Mouse (Mus musculus) heart, embryonic 10.5 days (tissue): ENCODE measurements at regions not wholly inside any gene's neighbourhood (a gene's known extent, or its start where the extent isn't known, plus 50 kb on each side); places are given as distances from the start of the nearest gene placed in this dataset.
A peak's percentile ranks its signal among the peaks of the same experiment; 100 is the strongest.

ENCODE experiments used
- DNase-seq: peaks from one replicate; pipeline ENCODE4 v3.0.0-alpha.2; 2017; ENCODE audit warnings: low spot score
- H3K27ac ChIP-seq: fragments of 300-500 bp; sonication (generic); 2 replicates; pipeline ENCODE4 v1.5.1; 2016; ENCODE audit warnings: mild to moderate bottlenecking
- H3K27me3 ChIP-seq: fragments of 300-500 bp; sonication (generic); 2 replicates; pipeline ENCODE4 v1.6.1; 2016; ENCODE audit warnings: mild to moderate bottlenecking; ENCODE audit not compliant: poor library complexity, insufficient read depth, severe bottlenecking
- H3K36me3 ChIP-seq: fragments of 300-500 bp; sonication (generic); 2 replicates; pipeline ENCODE4 v1.6.1; 2016; ENCODE audit warnings: mild to moderate bottlenecking, moderate library complexity
- H3K4me1 ChIP-seq: fragments of 300-500 bp; sonication (generic); 2 replicates; pipeline ENCODE4 v1.6.1; 2016; ENCODE audit warnings: mild to moderate bottlenecking
- H3K4me3 ChIP-seq: fragments of 300-500 bp; sonication (generic); 2 replicates; pipeline ENCODE4 v1.5.1; 2016; ENCODE audit warnings: mild to moderate bottlenecking, moderate library complexity
- H3K9me3 ChIP-seq: fragments of 300-500 bp; sonication (generic); 2 replicates; pipeline ENCODE4 v1.6.1; 2016; ENCODE audit warnings: mild to moderate bottlenecking, moderate library complexity
- WGBS: fragments of 180-500 bp; shearing (Covaris S2); methylation state at CpG from one replicate; pipeline ENCODE4 v1.1.7; 2016; 5-methylcytosine and 5-hydroxymethylcytosine counted together

DNA sequence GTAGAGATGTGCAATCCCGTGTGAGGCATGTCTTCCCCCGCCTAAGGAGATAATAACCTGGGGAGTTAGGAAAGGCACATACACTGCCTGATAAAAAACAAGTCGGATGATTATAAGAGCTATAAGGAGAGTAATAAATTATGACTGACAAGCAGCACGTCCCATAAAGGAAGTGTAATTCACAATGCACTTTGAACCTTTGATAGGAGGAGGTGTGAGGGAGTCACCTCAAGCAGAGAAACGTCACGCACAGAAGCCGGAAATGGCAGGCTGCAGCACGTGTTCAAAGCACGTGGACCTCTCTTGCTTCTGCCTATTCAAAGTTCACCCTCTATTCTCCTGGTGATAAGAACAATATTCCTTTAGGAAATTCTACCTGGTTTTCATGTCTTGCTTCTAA, 154.4 kb upstream of the Dyrk2 start:
- no peak overlapping the region for H3K4me3 ChIP-seq
- WGBS: 64% methylated on average over 9 of the region's 9 CpGs
- no peaks in the 10 kb centered on the region for H3K9me3 ChIP-seq
- no peak for DNase-seq
- no peak overlapping the region for H3K27ac ChIP-seq
- H3K4me1 ChIP-seq: peaks cover 30% of the 10 kb centered on the region
- no peaks in the 10 kb centered on the region for H3K27me3 ChIP-seq
- H3K36me3 ChIP-seq: no peaks in the 10 kb centered on the region

DNA sequence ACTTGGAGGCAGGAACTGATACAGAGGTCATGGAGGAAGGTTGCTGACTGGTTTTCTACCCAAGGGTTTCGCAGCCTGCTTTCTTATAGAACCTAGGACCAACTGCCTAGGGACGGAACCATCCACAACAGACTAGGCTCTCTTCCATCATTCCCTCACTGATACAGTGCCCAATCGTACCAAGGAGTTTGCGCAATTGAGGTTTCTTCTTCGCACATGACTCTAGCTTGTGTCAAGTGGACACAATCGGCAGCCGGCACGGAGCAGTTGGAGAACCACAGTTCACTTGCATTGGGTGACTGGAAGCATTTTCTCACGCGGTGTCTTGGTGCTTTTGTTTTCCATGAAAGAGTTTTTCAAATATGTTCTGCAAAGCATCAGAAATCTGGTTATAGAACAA, 149.1 kb upstream of the Dyrk2 start:
- WGBS: 92% methylated on average over 10 of the region's 10 CpGs
- no peaks in the 10 kb centered on the region for H3K36me3 ChIP-seq
- no peak overlapping the region for H3K4me3 ChIP-seq
- no peak for DNase-seq
- H3K27ac ChIP-seq: no peak overlapping the region
- H3K9me3 ChIP-seq: no peaks in the 10 kb centered on the region
- H3K4me1 ChIP-seq: peaks cover 6% of the 10 kb centered on the region; the same call in 1 of the 2 replicates
- H3K27me3 ChIP-seq: no peaks in the 10 kb centered on the region

DNA sequence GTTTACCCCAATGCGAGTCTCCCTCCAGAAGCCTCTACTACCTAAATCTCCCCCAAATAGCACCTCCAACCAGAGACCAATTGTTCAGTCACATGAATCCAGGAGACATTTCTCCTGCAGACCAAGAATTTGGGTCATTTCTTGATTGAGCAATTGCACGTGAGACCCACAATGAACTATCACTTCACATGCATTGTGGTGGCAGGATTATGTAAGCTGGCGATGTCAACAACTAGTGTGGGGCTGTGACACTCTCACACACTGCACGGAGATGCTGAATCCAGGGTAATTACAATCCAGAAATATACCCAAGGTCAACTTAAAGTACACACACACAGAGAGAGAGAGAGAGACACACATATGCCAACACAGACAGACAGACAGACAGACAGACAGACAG, 148.5 kb upstream of the Dyrk2 start:
- Histone ChIP-seq H3K9me3 (no peaks in the 10 kb centered on the region), H3K4me1 (peaks cover 11% of the 10 kb centered on the region; the same call in 1 of the 2 replicates), H3K36me3 (no peaks in the 10 kb centered on the region), H3K4me3 (no peak overlapping the region), H3K27me3 (no peaks in the 10 kb centered on the region), H3K27ac (no peak overlapping the region)
- WGBS: 90% methylated on average over 4 of the region's 4 CpGs
- DNase-seq: no peak

DNA sequence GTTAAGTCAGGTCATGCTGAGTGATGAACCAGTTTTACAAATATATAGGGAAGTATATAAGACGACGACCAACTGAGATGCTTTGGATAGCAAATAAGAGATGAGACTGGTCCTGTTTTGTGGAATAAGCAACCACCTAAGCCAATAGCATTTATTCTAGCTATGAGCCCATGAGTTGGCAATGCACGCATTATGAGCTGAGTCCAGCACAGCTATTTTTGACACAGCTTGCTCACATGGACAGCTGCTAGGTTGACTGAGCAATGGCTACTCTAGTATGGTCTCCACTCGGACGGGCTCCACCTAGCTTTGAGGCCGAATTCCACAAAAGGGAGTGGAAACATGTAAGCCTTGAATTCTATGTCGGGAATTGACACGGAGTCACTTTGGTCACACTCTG, 146.1 kb upstream of the Dyrk2 start:
- Histone ChIP-seq H3K27ac (no peak overlapping the region), H3K9me3 (no peaks in the 10 kb centered on the region), H3K36me3 (no peaks in the 10 kb centered on the region), H3K4me1 (peaks cover 15% of the 10 kb centered on the region; the same call in 1 of the 2 replicates), H3K4me3 (no peak overlapping the region), H3K27me3 (no peaks in the 10 kb centered on the region)
- 86% methylated on average over 8 of the region's 8 CpGs for WGBS
- DNase-seq: no peak

DNA sequence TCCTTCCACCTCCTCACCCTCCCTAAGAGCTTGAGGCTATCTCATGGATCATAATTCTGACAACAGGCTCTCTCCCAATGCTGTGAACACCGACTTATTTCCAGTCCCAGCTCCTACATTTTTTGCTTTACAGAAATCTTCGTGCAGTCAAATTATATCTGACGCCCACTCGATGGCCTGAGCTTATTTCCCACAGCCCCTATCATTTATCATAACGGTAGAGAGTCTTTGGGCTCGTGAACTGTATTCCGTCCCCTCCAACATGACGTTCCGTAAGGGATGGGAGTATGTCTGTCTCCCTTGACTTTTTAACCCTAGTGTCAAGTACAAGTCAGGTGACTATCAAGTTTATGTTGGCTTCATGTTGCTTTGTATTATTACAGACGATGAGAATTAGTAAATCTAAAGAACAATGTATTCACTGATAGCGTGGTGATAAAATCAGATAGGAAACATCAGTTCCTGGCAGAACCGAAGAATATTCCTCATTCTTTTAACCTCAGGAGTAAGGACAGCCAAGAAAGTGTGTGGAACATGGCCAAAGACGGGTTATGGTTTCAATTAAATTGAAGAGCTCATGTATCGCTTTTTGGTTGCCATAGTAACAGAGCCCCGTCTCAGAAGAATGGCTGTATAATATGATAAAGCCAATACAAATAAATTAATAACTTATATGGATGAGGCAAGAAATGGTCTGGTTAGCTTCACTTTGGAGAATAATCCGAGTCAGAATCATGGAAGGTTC, 145.5 kb upstream of the Dyrk2 start:
- no peaks in the 10 kb centered on the region for H3K27me3 ChIP-seq
- no peaks in the 10 kb centered on the region for H3K36me3 ChIP-seq
- 88% methylated on average over 16 of the region's 16 CpGs for WGBS
- no peak for DNase-seq
- H3K4me3 ChIP-seq: no peak overlapping the region
- no peaks in the 10 kb centered on the region for H3K9me3 ChIP-seq
- peaks cover 19% of the 10 kb centered on the region; the same call in 1 of the 2 replicates for H3K4me1 ChIP-seq
- H3K27ac ChIP-seq: no peak overlapping the region

DNA sequence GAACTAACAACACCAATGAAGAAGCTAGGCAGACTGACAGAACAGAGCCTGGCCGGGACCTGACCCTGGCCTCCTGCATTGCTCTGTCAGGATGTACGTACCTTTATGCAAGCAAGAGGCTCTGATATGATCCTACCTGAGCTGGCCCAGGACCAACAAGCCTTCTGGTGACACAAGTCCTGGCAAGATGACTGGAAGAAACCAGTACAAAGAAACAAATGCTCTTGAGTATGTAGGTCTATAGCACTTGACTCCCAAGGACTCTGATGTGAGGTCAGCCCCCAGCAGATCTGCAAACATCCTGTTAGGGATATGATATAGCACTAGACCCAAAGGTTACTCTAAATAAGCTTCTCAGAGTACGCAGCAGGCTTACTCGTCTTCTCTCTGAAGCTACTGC, 144.7 kb upstream of the Dyrk2 start:
- H3K36me3 ChIP-seq: no peaks in the 10 kb centered on the region
- no peak overlapping the region for H3K4me3 ChIP-seq
- no peaks in the 10 kb centered on the region for H3K9me3 ChIP-seq
- no peaks in the 10 kb centered on the region for H3K27me3 ChIP-seq
- no peak overlapping the region for H3K27ac ChIP-seq
- DNase-seq: no peak
- peaks cover 19% of the 10 kb centered on the region; the same call in 1 of the 2 replicates for H3K4me1 ChIP-seq
- 91% methylated on average over 4 of the region's 4 CpGs for WGBS

DNA sequence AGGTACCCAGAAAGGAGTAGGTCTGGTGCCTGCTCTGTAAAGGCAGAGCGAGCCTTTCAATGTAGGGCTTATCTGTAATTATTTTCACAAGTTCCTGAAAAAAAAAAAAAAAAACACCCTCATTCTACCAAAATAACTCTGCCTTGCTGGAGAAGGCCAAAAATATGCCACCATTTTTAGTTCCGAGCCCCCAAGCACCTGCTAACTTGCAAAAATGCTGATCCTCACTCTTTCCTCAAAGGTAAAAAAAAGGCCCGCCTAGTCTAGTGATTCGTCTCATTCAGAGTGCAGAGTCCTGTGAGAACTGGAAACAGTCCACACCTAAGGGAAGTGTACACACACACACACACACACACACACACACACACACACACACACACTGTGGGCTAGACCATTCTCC, 143.7 kb upstream of the Dyrk2 start:
- Histone ChIP-seq H3K9me3 (no peaks in the 10 kb centered on the region), H3K4me1 (peaks cover 19% of the 10 kb centered on the region; the same call in 1 of the 2 replicates), H3K36me3 (no peaks in the 10 kb centered on the region), H3K27me3 (no peaks in the 10 kb centered on the region), H3K27ac (0 out of 2 replicates have a peak overlapping the region, but pooled peaks have one; percentile 10), H3K4me3 (no peak overlapping the region)
- 60% methylated on average over 4 of the region's 4 CpGs for WGBS
- no peak for DNase-seq

DNA sequence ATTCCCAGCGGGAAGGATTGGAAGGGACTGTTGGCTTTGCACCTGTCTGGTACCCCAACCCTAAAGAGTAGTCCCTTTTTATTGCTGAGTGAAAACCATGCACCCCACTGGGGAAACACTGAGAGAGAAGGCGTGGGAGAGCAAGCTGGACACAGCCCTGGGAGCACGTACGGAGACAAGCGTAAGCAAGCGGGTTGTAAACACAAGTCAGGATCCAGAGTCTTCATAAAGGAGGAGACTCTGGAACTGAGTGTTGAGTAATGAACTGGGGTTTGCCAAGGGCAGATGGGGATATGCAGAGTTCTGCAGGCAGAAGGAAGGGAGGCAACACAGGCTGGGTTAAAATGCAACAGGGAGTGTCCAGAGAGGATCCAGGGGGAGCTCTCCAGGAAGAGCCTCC, 141.5 kb upstream of the Dyrk2 start:
- no peaks in the 10 kb centered on the region for H3K9me3 ChIP-seq
- no peak overlapping the region for H3K27ac ChIP-seq
- no peak overlapping the region for H3K4me3 ChIP-seq
- no peak for DNase-seq
- WGBS: 87% methylated on average over 6 of the region's 6 CpGs
- peaks cover 19% of the 10 kb centered on the region; the same call in 1 of the 2 replicates for H3K4me1 ChIP-seq
- no peaks in the 10 kb centered on the region for H3K27me3 ChIP-seq
- H3K36me3 ChIP-seq: no peaks in the 10 kb centered on the region

DNA sequence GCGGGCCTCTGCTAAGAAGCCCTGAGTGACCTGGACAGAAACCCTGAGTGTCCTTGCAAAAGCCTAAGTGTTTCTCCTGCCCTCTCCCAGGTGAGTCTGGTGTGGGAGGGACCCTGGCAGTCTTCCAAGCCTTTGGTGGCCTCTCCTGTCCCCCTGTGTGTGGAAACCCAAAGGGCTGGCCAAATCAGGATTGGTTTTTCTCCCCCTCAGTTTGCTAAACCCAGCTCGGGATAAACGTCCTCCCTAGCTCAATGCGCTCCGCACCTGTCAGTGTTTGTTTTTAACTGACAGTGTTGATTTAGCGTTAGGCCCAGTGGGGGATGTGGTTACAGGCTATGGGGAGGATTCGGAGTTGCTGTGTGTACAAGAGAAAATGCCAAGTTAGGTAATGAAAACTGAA, 140.9 kb upstream of the Dyrk2 start:
- DNase-seq: no peak
- no peaks in the 10 kb centered on the region for H3K27me3 ChIP-seq
- no peaks in the 10 kb centered on the region for H3K36me3 ChIP-seq
- H3K4me1 ChIP-seq: peaks cover 19% of the 10 kb centered on the region; the same call in 1 of the 2 replicates
- no peak overlapping the region for H3K4me3 ChIP-seq
- no peaks in the 10 kb centered on the region for H3K9me3 ChIP-seq
- 37% methylated on average over 7 of the region's 7 CpGs for WGBS
- no peak overlapping the region for H3K27ac ChIP-seq

DNA sequence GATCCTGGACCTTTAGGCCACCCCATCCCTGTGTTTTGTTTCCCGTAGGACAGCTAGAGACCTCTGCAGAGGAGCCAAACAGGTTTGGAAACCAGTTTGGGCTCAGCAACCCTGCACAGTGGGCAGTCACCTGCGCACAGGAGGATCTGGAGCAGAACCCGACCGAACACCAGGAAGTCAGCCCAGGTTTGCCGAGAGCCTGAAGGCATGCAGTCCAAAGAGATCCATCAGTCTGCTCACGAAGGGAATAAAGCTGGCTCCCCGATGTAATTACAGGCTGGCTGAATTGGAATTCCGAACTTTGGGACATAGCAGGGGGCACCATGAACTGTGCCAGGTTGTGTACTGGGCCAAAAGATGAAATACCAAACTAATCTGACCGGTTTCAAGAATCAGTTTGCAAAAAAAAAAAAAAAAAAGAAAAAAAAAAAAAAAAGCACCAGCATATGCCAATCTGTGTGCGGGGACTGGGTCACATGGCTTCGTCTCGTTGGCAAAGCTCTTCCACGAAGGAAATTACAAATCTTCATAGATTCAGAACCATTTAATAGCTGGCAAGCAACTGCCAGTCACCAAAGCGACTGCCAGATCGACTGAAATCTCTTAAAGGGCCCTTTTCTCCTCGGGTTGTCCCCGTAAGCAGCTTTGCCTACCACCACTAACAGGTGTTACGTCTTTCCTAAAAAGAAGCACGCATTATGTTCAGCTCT, 137.0 kb upstream of the Dyrk2 start:
- WGBS: 86% methylated on average over 19 of the region's 19 CpGs
- Histone ChIP-seq H3K27ac (no peak overlapping the region), H3K9me3 (no peaks in the 10 kb centered on the region), H3K4me3 (no peak overlapping the region), H3K36me3 (no peaks in the 10 kb centered on the region), H3K4me1 (0 out of 2 replicates have a peak, but pooled peaks cover 13% of the 10 kb centered on the region), H3K27me3 (no peaks in the 10 kb centered on the region)
- no peak for DNase-seq

DNA sequence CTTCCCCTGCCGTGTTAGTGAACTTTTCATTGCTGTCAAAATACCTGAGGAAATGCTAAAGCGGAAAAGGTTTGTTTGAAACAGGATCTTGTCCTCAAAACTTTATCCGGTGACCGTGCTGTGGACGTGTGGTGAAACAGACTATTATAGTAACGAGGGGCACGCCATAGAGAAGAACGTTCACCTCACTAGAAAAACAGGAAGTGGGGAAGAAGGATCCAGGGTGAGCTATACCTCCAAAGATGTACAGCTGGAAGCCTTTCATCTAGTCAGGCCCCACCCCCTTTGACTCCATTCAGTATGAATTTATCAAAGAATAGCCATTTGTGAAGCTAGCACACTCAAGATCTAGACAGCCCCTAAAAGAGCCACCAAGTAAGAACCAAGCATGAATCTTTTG, 135.5 kb upstream of the Dyrk2 start:
- DNase-seq: no peak
- Histone ChIP-seq H3K27me3 (no peaks in the 10 kb centered on the region), H3K4me1 (0 out of 2 replicates have a peak, but pooled peaks cover 3% of the 10 kb centered on the region), H3K4me3 (no peak overlapping the region), H3K36me3 (no peaks in the 10 kb centered on the region), H3K27ac (no peak overlapping the region), H3K9me3 (no peaks in the 10 kb centered on the region)
- WGBS: 87% methylated on average over 8 of the region's 8 CpGs

DNA sequence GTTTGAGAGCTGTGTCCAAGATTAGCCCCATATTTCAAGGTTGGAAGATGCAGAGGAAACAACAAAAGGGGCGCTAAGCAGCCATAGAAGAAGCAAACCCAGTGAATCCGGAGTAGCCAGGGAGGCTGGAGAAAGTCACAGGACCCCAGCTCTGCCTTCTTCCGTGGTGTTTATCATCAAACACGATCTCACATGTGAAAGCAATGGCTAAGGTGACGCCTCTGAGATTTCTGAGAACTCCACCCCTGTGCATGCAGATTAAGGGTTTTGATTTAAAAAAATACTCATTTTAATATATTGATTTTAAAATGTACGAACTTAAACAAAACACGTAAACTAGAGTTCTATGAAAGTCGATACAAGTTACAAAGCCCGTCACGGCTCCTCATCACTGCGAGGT, 134.4 kb upstream of the Dyrk2 start:
- Histone ChIP-seq H3K36me3 (no peaks in the 10 kb centered on the region), H3K9me3 (no peaks in the 10 kb centered on the region), H3K27me3 (no peaks in the 10 kb centered on the region), H3K4me3 (no peak overlapping the region), H3K4me1 (0 out of 2 replicates have a peak, but pooled peaks cover 3% of the 10 kb centered on the region), H3K27ac (no peak overlapping the region)
- 87% methylated on average over 11 of the region's 11 CpGs for WGBS
- DNase-seq: no peak

DNA sequence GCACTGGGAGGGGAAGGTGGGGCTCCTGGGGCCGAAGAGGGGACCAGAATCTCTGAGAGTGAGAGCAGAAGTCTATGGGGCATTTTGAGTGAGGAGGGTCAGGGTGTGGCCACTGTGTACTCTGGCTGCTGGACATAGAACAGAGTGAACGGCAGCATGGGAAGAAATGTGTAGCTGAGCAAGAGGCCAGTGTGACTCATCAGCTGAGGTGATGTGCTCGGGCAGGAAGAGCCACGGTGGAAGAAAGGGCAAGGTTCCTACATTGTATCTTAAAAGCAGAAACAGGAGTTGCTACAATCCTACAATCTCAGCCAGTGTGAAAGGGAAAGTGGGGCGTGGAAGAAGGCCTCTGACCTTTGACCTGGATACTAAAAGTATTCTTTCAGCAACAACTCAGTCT, 133.8 kb upstream of the Dyrk2 start:
- Histone ChIP-seq H3K27ac (no peak overlapping the region), H3K4me3 (no peak overlapping the region), H3K9me3 (no peaks in the 10 kb centered on the region), H3K36me3 (no peaks in the 10 kb centered on the region), H3K27me3 (no peaks in the 10 kb centered on the region), H3K4me1 (0 out of 2 replicates have a peak, but pooled peaks cover 3% of the 10 kb centered on the region)
- DNase-seq: no peak
- WGBS: 58% methylated on average over 5 of the region's 5 CpGs
